20 mouse cellular contexts compared by ENCODE assay signal in the genomic region with DNA sequence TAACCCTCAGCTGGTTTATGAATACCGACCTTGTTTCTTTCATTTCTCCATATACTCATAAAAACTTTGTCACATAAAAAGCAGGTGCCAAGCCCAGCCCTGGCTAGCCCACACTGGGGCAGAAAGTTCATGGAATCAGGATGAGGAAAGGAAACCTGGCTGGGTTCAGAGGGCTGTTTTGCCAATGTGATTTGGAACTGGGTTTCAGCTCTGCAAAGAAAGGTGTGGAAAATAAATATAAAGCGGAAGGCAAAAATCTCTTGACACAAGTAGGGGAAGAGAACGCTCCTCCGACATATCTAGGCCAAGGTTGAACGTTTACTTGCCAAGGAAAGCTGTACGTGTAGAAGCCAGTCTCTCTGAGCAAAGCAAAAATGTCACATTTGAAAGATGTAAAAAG.
DNase-seq lines count a peak whose midpoint lies in the region; ATAC-seq and TF ChIP-seq lines count a peak whose summit lies in the region.
"Had no signal": no experiment of that assay in that cellular context is flagged by ENCODE, and none has a peak within 500 bp of the region (broad histone marks: within the 10 kb centered on the region; RNA-seq: fewer than 3 reads in every experiment).

No protein-coding gene starts in this region.

- H3K4me1 ChIP-seq in kidney, adult 2 months (ENCODE audit: control insufficient read depth, insufficient read depth, low read length), result no peaks in the 10 kb centered on the region
- H3K4me1 ChIP-seq in limb, embryonic 14.5 days (ENCODE audit: control insufficient read depth, insufficient read depth, low read length), result no peaks in the 10 kb centered on the region; the same call in none of the 2 replicates
- H3K4me1 ChIP-seq: embryonic facial prominence, embryonic 15.5 days; hindbrain, embryonic 12.5 days; liver, embryonic 12.5 days; lung, embryonic 15.5 days had no signal

- no peak for TF ChIP-seq POLR2A in kidney, adult 2 months (IDR thresholded peaks at IDR 0.05; ENCODE audit: low read depth, low read length)
- no peak for TF ChIP-seq POLR2A in limb, embryonic 14.5 days (IDR thresholded peaks at IDR 0.05; ENCODE audit: borderline replicate concordance, extremely low read depth, insufficient read depth, insufficient read length)

- 87% methylated on average over 6 of the region's 6 CpGs for WGBS in kidney, adult 2 months
- 55% methylated on average over 6 of the region's 6 CpGs for WGBS in limb, embryonic 14.5 days

- H3K4me3 ChIP-seq in kidney, adult 2 months (ENCODE audit: insufficient read depth, low read depth, low read length), result no peak overlapping the region
- no peak overlapping the region for H3K4me3 ChIP-seq in limb, embryonic 14.5 days (replicated peaks; ENCODE audit: low read length)
- H3K4me3 ChIP-seq: embryonic facial prominence, embryonic 15.5 days; forebrain, embryonic 12.5 days; hindbrain, embryonic 12.5 days; liver, embryonic 12.5 days; lung, embryonic 15.5 days; midbrain, embryonic 13.5 days; neural tube, embryonic 13.5 days had no signal

- no peaks in the 10 kb centered on the region for H3K9me3 ChIP-seq in limb, embryonic 14.5 days (ENCODE audit: control insufficient read depth, low read length)
- H3K9me3 ChIP-seq: embryonic facial prominence, embryonic 15.5 days; forebrain, embryonic 12.5 days; hindbrain, embryonic 12.5 days; liver, embryonic 12.5 days; lung, embryonic 15.5 days; midbrain, embryonic 13.5 days; neural tube, embryonic 13.5 days had no signal

- no peaks in the 10 kb centered on the region for H3K27me3 ChIP-seq in kidney, adult 2 months (replicated peaks; ENCODE audit: control insufficient read depth, insufficient read depth, low read length)
- H3K27me3 ChIP-seq in limb, embryonic 14.5 days (ENCODE audit: control insufficient read depth, insufficient read depth, low read length), result no peaks in the 10 kb centered on the region
- H3K27me3 ChIP-seq: embryonic facial prominence, embryonic 15.5 days; forebrain, embryonic 12.5 days; hindbrain, embryonic 12.5 days; liver, embryonic 12.5 days; lung, embryonic 15.5 days; midbrain, embryonic 13.5 days; neural tube, embryonic 13.5 days had no signal

- peak; percentile 9 for DNase-seq in kidney, adult 2 months
- no peak for DNase-seq in kidney, adult 9 months
- DNase-seq in adrenal gland, postnatal 10 days, result peak; percentile 62
- peak; percentile 25 to 48 for DNase-seq in adrenal gland, postnatal 36 days
- peak; percentile 33 for DNase-seq in limb, embryonic 14.5 days (ENCODE audit: low spot score)
- no peak for DNase-seq in left cerebral cortex, adult 9 months (ENCODE audit: low spot score in 2 of 2)
- DNase-seq: cerebellum, adult 11-12 months; cerebellum, postnatal 25 days; gastrocnemius, postnatal 25 days; heart, postnatal 10 days; thymus, postnatal 36 days had no signal

- no peak overlapping the region for H3K27ac ChIP-seq in kidney, adult 2 months (ENCODE audit: insufficient read depth, low read depth, low read length)
- peak overlapping the region; percentile 64; the same call in 1 of the 2 replicates for H3K27ac ChIP-seq in limb, embryonic 14.5 days (replicated peaks; ENCODE audit: low read depth, low read length)
- H3K27ac ChIP-seq: embryonic facial prominence, embryonic 15.5 days; forebrain, embryonic 12.5 days; hindbrain, embryonic 12.5 days; liver, embryonic 12.5 days; lung, embryonic 15.5 days; midbrain, embryonic 13.5 days; neural tube, embryonic 13.5 days had no signal

- no peaks in the 10 kb centered on the region for H3K36me3 ChIP-seq in kidney, adult 2 months (ENCODE audit: control insufficient read depth, insufficient read depth, low read length)
- H3K36me3 ChIP-seq in limb, embryonic 14.5 days (ENCODE audit: control insufficient read depth, insufficient read depth, low read length), result no peaks in the 10 kb centered on the region
- H3K36me3 ChIP-seq: embryonic facial prominence, embryonic 15.5 days; forebrain, embryonic 12.5 days; hindbrain, embryonic 12.5 days; liver, embryonic 12.5 days; lung, embryonic 15.5 days; midbrain, embryonic 13.5 days; neural tube, embryonic 13.5 days had no signal

- H3K4me2 ChIP-seq in limb, embryonic 14.5 days (replicated peaks; ENCODE audit: low read depth, low read length, severe bottlenecking), result no peak overlapping the region
- H3K4me2 ChIP-seq: embryonic facial prominence, embryonic 15.5 days; forebrain, embryonic 12.5 days; heart, embryonic 11.5 days; hindbrain, embryonic 12.5 days; liver, embryonic 12.5 days; lung, embryonic 15.5 days; midbrain, embryonic 13.5 days; neural tube, embryonic 13.5 days had no signal

- no peak for TF ChIP-seq CTCF in kidney, adult 2 months (conservative IDR thresholded peaks at IDR 0.05; ENCODE audit: insufficient read depth, insufficient read length, low read depth, low read length)

- H3K9ac ChIP-seq in limb, embryonic 14.5 days (ENCODE audit: low read depth, low read length, severe bottlenecking), result no peak overlapping the region
- H3K9ac ChIP-seq: embryonic facial prominence, embryonic 15.5 days; forebrain, embryonic 12.5 days; hindbrain, embryonic 12.5 days; liver, embryonic 12.5 days; lung, embryonic 15.5 days; midbrain, embryonic 13.5 days; neural tube, embryonic 13.5 days had no signal

- ATAC-seq in limb, embryonic 14.5 days (ENCODE audit: low FRiP score, low read depth), result peak; percentile 75
- no peak for ATAC-seq in granulocyte monocyte progenitor cell, adult 5-6 weeks (replicated peaks; ENCODE audit: poor library complexity, severe bottlenecking)
- ATAC-seq: liver, embryonic 12.5 days; midbrain, embryonic 13.5 days had no signal

Comparison
In these comparisons a context has a peak if more than half of its experiments do, and no peak if none do; other contexts are left out.
1. DNase-seq: peak in kidney, adult 2 months (single experiment), adrenal gland, postnatal 10 days (single experiment), adrenal gland, postnatal 36 days (2 of 2) and limb, embryonic 14.5 days (single experiment); none in kidney, adult 9 months (single experiment) and left cerebral cortex, adult 9 months (0 of 2).